Mouse (Mus musculus) C2C12 (cell line): ENCODE results near the gene Fn3krp. TPM values are rescaled to one million over a fixed set of nuclear protein-coding genes. Genes with fewer than 3 reads are reported as not detected.

Source experiments
- H3K27me3 ChIP-seq: one replicate; pipeline ENCODE4 v1.6.1; 2011; ENCODE audit not compliant: control insufficient read depth, insufficient read depth, insufficient read length
- H3K36me3 ChIP-seq: one replicate; pipeline ENCODE4 v1.6.1; 2011; ENCODE audit not compliant: control insufficient read depth, insufficient read depth
- H3K4me3 ChIP-seq: one replicate; pipeline ENCODE4 v1.5.1; 2011; ENCODE audit warnings: mild to moderate bottlenecking, control low read depth; ENCODE audit not compliant: poor library complexity, insufficient read depth, severe bottlenecking
- H3K79me2 ChIP-seq: one replicate; pipeline ENCODE4 v1.6.1; 2011; ENCODE audit not compliant: control insufficient read depth, insufficient read depth
- H3K79me3 ChIP-seq: one replicate; pipeline ENCODE4 v1.6.1; 2011; ENCODE audit warnings: low read depth, control low read depth
- H3ac ChIP-seq: one replicate; pipeline ENCODE3; 2011; ENCODE audit warnings: low read depth; ENCODE audit not compliant: control insufficient read depth, insufficient read length
- CEBPB ChIP-seq: IDR thresholded peaks from one replicate; pipeline ENCODE4 v1.6.1; 2011; ENCODE audit warnings: low read depth, mild to moderate bottlenecking, control low read depth, moderate library complexity
- CTCF ChIP-seq: IDR thresholded peaks from one replicate; pipeline ENCODE4 v1.5.1; 2011; ENCODE audit not compliant: control insufficient read depth, insufficient read depth, insufficient read length
- FOSL1 ChIP-seq: IDR thresholded peaks from one replicate; pipeline ENCODE4 v1.8.0; 2011; ENCODE audit warnings: mild to moderate bottlenecking, low read length; ENCODE audit not compliant: poor library complexity, insufficient read depth, severe bottlenecking
- MAX ChIP-seq: IDR thresholded peaks from one replicate; pipeline ENCODE4 v1.6.1; 2011; ENCODE audit warnings: mild to moderate bottlenecking, control low read depth
- MYOD1 ChIP-seq: IDR thresholded peaks from one replicate; pipeline ENCODE4 v1.6.1; 2011; ENCODE audit warnings: low read depth; ENCODE audit not compliant: control insufficient read depth, insufficient read length
- MYOG ChIP-seq: IDR thresholded peaks from one replicate; pipeline ENCODE4 v1.6.1; 2011; ENCODE audit not compliant: control insufficient read depth, insufficient read length; ENCODE audit errors: extremely low read depth
- USF1 ChIP-seq: IDR thresholded peaks from one replicate; pipeline ENCODE4 v1.6.1; 2011; ENCODE audit warnings: low read depth, mild to moderate bottlenecking, control low read depth, moderate library complexity
- polyA plus RNA-seq: library from polyadenylated mRNA; unstranded; fragments of >200 nt; fragmentation: generic; extraction: Trizol; gene quantifications from one replicate; pipeline ENCODE4 v1.2.1, GENCODE M21; 2012; ENCODE audit warnings: missing spikeins

Gene Fn3krp
- polyA plus RNA-seq, 1 experiment, result 5.3 TPM

DNA sequence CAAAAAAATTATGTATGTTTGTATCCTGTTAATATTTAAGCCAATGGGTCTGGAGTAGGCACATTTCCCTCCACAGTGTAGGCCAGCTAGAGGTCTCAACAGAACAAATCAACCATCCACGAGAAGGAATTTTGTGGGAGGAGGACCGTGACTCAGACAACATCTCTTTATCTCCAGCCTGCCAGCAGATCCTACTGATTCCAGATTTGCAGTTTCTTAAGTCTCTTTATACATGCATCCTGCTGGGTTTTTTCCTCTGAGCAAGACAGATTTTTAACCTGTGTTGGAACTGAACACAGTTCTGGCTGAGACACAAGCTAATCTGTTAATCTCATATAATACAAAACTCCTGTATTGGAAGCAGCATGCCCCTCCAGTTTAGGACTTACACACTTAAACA is 2.3 kb upstream of the Fn3krp start:
- H3K79me2 ChIP-seq, result no peaks in the 10 kb centered on the region
- TF ChIP-seq FOSL1, result no peak
- TF ChIP-seq USF1, result no peak
- no peak for TF ChIP-seq CTCF
- TF ChIP-seq MYOD1, result no peak
- no peak for TF ChIP-seq MYOG
- TF ChIP-seq CEBPB, result no peak
- no peak for TF ChIP-seq MAX
- no peaks in the 10 kb centered on the region for H3K79me3 ChIP-seq

DNA sequence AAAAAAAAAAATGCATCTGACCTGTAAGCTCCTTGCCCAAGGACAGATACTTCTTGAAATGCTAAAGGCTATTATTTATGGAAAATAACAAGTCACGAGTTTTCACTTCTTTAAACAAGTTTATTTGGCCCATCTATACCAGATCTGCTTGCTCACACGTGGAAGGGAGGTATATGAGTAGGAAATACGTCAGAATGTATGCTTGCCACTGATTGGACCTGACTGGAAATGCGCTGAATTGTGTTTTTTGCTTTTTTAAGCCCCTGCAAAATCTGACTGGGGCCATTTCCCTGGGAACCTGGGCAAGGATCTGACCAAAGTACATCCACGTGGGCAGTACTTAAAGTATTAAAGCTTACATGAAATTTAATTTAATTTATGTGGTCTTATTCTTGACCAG is 822 bp upstream of the Fn3krp start:
- H3K36me3 ChIP-seq, result no peaks in the 10 kb centered on the region
- H3K27me3 ChIP-seq, result no peaks in the 10 kb centered on the region
- no peaks in the 10 kb centered on the region for H3K79me2 ChIP-seq
- H3ac ChIP-seq, result no peak overlapping the region
- H3K79me3 ChIP-seq, result no peaks in the 10 kb centered on the region
- TF ChIP-seq CTCF, result no peak
- no peak for TF ChIP-seq MAX
- no peak for TF ChIP-seq MYOD1
- no peak for TF ChIP-seq FOSL1
- no peak for TF ChIP-seq USF1
- no peak for TF ChIP-seq MYOG
- no peak for TF ChIP-seq CEBPB
- H3K4me3 ChIP-seq, result no peak overlapping the region

More for the DNA sequence above, 2.3 kb upstream of the Fn3krp start:
- Histone ChIP-seq H3K4me3 (no peak overlapping the region), H3K27me3 (no peaks in the 10 kb centered on the region), H3K36me3 (no peaks in the 10 kb centered on the region), H3ac (no peak overlapping the region)

DNA sequence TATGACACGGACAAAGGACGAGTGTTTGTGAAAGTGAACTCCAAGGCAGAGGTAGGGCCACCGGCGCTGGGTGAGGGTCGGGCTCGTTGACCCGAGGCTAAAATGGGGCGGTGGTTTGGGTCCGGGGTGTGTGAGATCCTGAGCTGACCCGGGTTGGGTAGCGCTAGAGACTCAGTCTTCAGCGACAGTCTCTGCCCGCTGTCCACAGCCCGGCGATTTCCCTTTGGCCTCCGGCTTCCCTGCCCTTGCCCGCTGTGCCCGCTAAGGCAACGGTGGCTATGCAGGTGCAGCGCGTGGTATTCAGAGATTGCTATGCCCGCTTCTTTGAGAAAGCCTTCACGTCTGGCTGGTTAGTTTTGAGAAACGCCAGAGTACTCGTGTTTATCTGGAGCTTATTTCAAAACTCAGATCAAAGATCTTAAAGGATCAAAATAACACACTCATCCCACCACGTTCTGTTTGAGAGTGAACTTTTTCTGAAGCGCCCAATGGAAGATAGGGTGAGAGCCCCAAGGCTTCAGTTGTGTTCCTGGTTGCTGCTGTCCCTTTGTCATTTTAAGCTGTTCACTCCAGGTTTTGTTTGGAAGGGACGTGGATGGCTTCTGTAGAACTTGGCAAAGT is 462 bp downstream of the Fn3krp start:
- Histone ChIP-seq H3K36me3 (no peaks in the 10 kb centered on the region), H3K79me2 (no peaks in the 10 kb centered on the region), H3ac (peak overlapping the region; percentile 67), H3K4me3 (peak overlapping the region; percentile 74), H3K79me3 (no peaks in the 10 kb centered on the region), H3K27me3 (no peaks in the 10 kb centered on the region)
- TF ChIP-seq USF1, result no peak
- TF ChIP-seq FOSL1, result no peak
- TF ChIP-seq MYOG, result no peak
- no peak for TF ChIP-seq MAX
- no peak for TF ChIP-seq MYOD1
- no peak for TF ChIP-seq CEBPB
- TF ChIP-seq CTCF, result no peak

DNA sequence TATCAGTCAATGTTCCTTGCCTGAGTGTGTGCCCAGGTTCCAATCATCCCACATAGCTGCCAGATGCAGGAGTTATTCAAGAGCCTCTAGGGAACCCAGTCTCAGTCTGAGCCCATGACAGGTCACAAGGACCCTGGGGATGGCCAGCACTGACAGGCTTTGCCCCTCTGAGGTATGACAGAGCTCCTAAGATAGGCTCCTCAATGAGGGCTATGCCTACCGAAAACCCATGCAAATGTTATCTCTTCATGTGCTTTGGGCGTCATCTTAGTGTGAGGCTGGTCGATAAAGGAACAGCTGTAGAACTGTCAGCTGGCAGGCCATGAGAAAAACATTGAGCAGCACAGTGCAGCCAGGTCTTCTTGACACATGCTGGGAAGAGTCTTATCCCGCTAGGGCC is 12.2 kb downstream of the Fn3krp start:
- H3K4me3 ChIP-seq, result no peak overlapping the region
- H3K27me3 ChIP-seq, result no peaks in the 10 kb centered on the region
- H3ac ChIP-seq, result no peak overlapping the region
- no peaks in the 10 kb centered on the region for H3K79me2 ChIP-seq
- H3K36me3 ChIP-seq, result peaks cover 5% of the 10 kb centered on the region
- no peaks in the 10 kb centered on the region for H3K79me3 ChIP-seq
- no peak for TF ChIP-seq MYOG
- no peak for TF ChIP-seq MAX
- no peak for TF ChIP-seq FOSL1
- no peak for TF ChIP-seq USF1
- TF ChIP-seq MYOD1, result no peak
- no peak for TF ChIP-seq CEBPB
- no peak for TF ChIP-seq CTCF

DNA sequence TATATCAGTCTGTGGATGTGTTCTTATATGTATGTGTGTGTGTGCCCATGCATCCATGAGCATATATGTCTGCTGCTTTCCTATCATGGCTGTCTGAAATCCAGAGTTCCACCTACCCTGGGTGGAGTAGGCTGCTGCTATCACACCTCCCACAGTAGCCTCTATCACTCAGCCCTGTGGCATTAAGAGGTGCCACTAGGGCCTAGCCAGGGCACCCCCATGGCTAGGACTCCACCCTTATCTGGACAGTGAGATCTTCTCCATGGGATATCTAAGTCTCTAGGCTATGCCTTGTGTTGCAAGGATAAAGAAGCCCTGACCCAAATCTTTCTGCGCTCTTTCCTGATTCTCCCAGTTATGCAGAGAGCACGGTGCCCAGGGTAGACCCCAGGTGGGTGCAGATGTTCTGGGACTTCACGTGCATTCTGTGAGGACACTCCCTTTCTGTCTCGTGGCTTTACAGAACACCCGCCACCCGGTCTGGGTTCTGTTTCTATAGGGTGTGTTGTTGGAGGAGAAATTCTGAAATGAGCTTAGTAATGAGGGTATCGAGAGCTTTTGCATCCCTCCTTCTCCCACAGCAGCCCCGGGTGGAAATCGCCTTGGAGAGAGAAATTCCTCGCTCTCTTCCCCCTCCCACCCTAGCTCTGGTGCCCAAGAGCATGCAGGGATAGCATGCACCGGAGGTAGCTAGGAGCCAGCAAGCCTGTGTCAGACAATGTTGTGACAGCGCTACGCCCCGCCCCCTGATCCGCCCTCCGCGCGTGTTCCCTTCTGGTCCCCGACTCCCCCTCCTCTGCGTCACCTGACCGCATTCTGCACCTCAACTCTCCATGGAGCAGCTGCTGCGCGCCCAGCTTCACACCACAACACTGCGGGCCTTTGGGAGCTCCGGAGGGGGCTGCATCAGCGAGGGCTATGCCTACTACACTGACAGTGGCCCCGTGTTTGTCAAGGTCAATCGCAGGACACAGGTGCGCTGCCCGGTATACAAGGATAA is 13.3 kb downstream of the Fn3krp start, which contains the start of gene Fn3k:
Gene Fn3k, plus strand, starts transcription at position 758 of the 1,000 bp plus-strand sequence.
- no peaks in the 10 kb centered on the region for H3K27me3 ChIP-seq
- H3K4me3 ChIP-seq, result no peak within 1 kb of the TSS
- H3K79me3 ChIP-seq, result no peaks in the 10 kb centered on the region
- TF ChIP-seq FOSL1 (no peak), MAX (no peak), MYOG (no peak), MYOD1 (peak; percentile 39), CEBPB (no peak), USF1 (peak; percentile 34), CTCF (no peak)
- H3ac ChIP-seq, result no peak within 1 kb of the TSS
- no peaks in the 10 kb centered on the region for H3K36me3 ChIP-seq
- no peaks in the 10 kb centered on the region for H3K79me2 ChIP-seq
